Mouse (Mus musculus) ES-Bruce4 (cell line): ENCODE results near the gene Slc22a13.

Experiments used
- CTCF ChIP-seq: IDR thresholded peaks from one replicate; pipeline ENCODE4 v1.8.1; 2011; ENCODE audit warnings: low read depth, low read length
- EP300 ChIP-seq: IDR thresholded peaks from 2 replicates; pipeline ENCODE4 v1.6.1; 2011; ENCODE audit warnings: low read depth, low read length; ENCODE audit not compliant: insufficient read depth
- POLR2A ChIP-seq: IDR thresholded peaks from one replicate; pipeline ENCODE4 v1.8.1; 2011; ENCODE audit warnings: low read length; ENCODE audit not compliant: insufficient read depth

DNA sequence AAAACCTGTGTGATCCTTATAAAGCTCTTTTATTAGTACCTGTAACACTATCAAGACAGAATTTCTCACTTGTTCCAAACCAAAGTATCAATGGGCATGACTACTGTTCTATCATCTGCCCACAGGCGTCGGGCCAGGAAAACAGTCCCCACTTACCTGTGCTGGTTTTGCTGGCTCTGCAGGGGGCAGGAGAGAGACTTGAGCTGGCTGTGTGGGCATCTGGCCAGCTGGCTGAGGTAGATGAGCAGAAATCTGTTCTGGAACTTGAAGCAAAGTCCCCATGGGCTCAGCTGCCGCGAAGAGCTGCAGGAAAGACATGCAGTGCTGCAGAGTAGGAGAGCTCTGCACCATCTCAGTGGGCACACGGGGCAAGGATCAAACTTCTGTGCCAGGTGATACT lies 37.9 kb upstream of the Slc22a13 start:
- no peak for TF ChIP-seq CTCF
- no peak for TF ChIP-seq POLR2A
- TF ChIP-seq EP300 = no peak
